Mouse (Mus musculus) embryonic facial prominence, embryonic 13.5 days (tissue): ENCODE measurements around the gene Gpc6. TPM values are rescaled to one million over a fixed set of nuclear protein-coding genes. Genes with fewer than 3 reads are reported as not detected.

Source experiments
- ATAC-seq: fragments of 200-750 bp; cut with Nextera tagmentation; 2 replicates; pipeline ENCODE4 v1.8.0; 2017; ENCODE audit warnings: low read depth; ENCODE audit not compliant: insufficient number of reproducible peaks, insufficient read depth, low FRiP score, low TSS enrichment
- H3K27ac ChIP-seq: fragments of 300-500 bp; sonication (generic); 2 replicates; pipeline ENCODE4 v1.5.1; 2015; ENCODE audit warnings: moderate library complexity, mild to moderate bottlenecking, inconsistent platforms
- H3K27me3 ChIP-seq: fragments of 300-500 bp; sonication (generic); 2 replicates; pipeline ENCODE4 v1.6.1; 2015; ENCODE audit warnings: mild to moderate bottlenecking, inconsistent platforms
- H3K36me3 ChIP-seq: fragments of 300-500 bp; sonication (generic); 2 replicates; pipeline ENCODE4 v1.6.1; 2015; ENCODE audit warnings: mild to moderate bottlenecking, inconsistent platforms
- H3K4me1 ChIP-seq: fragments of 300-500 bp; sonication (generic); 2 replicates; pipeline ENCODE4 v1.6.1; 2015; ENCODE audit warnings: inconsistent platforms
- H3K4me2 ChIP-seq: fragments of 300-500 bp; sonication (generic); 2 replicates; pipeline ENCODE4 v1.6.1; 2015; ENCODE audit warnings: moderate library complexity, mild to moderate bottlenecking, inconsistent platforms
- H3K4me3 ChIP-seq: fragments of 300-500 bp; sonication (generic); 2 replicates; pipeline ENCODE4 v1.5.1; 2015; ENCODE audit warnings: mild to moderate bottlenecking, inconsistent platforms
- H3K9ac ChIP-seq: fragments of 300-500 bp; sonication (generic); 2 replicates; pipeline ENCODE4 v1.6.1; 2015; ENCODE audit warnings: mild to moderate bottlenecking, inconsistent platforms
- H3K9me3 ChIP-seq: fragments of 300-500 bp; sonication (generic); 2 replicates; pipeline ENCODE4 v1.6.1; 2016; ENCODE audit warnings: inconsistent platforms
- WGBS: fragments of 180-500 bp; shearing (Covaris S2); methylation state at CpG from one replicate; pipeline ENCODE4 v1.1.7; 2015; ENCODE audit warnings: mixed read lengths; 5-methylcytosine and 5-hydroxymethylcytosine counted together
- polyA plus RNA-seq: library from polyadenylated mRNA; unstranded; fragments of >200 nt; fragmentation: Nextera tagmentation; extraction: Ambion mirVana; gene quantifications from 2 replicates; pipeline ENCODE4 v1.2.1, GENCODE M21; 2015

Gene Gpc6
- polyA plus RNA-seq, 1 experiment from 2014 or later = 57.7 TPM

DNA sequence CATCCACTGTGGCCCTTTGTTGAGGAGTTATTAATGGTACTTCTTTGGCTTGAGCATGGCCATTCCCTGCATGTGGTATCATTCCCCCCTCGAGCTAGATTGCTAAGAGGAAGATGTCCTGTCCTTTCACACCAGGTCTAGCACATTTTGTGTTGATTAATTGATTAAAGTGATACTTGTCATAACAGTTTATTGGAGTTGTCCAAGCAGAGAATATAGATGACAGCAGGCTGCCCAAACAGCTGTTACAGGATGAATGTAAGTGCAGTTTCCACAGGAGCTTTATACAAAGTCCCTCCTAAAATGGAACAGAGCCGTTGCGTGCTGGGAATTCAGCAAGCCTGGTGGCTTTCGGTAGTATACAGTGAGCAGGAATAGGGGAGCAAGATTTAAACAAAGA is 574.2 kb downstream of the Gpc6 start:
- ATAC-seq = no peak

DNA sequence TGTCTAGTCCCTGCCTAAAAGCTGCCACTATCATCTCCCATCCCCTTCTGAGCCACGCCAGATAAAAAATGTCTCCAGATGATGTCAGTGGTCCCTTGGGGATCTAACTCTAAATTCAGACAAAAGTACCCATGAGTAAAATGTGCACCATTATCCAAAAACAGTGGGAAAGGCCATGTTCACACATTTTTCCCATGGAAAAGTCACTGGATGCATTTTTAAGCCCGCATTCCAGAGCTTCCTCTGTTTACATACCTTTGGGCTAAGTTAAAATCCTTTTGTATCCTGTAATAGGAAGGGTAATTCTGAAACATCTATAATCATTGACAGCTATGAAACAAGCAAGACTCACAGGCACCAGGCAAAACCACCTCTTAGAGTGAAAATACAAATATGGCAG is 589.7 kb downstream of the Gpc6 start:
- H3K9me3 ChIP-seq = no peaks in the 10 kb centered on the region
- no peaks in the 10 kb centered on the region for H3K27me3 ChIP-seq
- 48% methylated on average over 2 of the region's 2 CpGs for WGBS
- no peak for ATAC-seq
- no peak overlapping the region for H3K4me2 ChIP-seq
- H3K27ac ChIP-seq = no peak overlapping the region
- H3K4me1 ChIP-seq = peaks cover 8% of the 10 kb centered on the region
- no peak overlapping the region for H3K4me3 ChIP-seq
- no peaks in the 10 kb centered on the region for H3K36me3 ChIP-seq
- no peak overlapping the region for H3K9ac ChIP-seq

More for the DNA sequence above, 574.2 kb downstream of the Gpc6 start:
- Histone ChIP-seq H3K4me2 (no peak overlapping the region), H3K27me3 (no peaks in the 10 kb centered on the region), H3K4me3 (no peak overlapping the region), H3K27ac (no peak overlapping the region), H3K4me1 (peaks cover 9% of the 10 kb centered on the region; the same call in 1 of the 2 replicates), H3K9me3 (no peaks in the 10 kb centered on the region), H3K9ac (no peak overlapping the region), H3K36me3 (no peaks in the 10 kb centered on the region)
- 91% methylated on average over 4 of the region's 4 CpGs for WGBS

DNA sequence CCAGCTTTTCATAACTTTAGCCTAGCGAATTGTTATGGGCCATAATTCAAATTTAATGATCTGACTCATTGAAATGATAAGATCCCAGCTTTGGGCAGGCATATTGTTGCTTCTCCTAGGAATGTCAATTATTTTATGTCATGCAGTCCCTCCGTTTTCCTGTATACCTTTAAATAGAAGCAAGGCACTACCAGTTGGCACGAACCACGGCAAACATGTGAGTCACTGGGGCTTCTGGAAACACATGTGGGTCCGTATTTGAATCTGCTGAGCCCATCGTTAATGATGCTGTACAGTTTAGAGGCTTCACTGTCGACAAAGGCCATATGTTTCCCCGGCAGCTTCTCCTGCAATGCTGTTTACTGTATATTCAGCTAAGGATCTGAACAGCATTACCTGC is 594.5 kb downstream of the Gpc6 start:
- Histone ChIP-seq H3K9me3 (no peaks in the 10 kb centered on the region), H3K27me3 (no peaks in the 10 kb centered on the region), H3K36me3 (no peaks in the 10 kb centered on the region), H3K4me2 (no peak overlapping the region), H3K4me1 (peaks cover 17% of the 10 kb centered on the region), H3K27ac (no peak overlapping the region), H3K4me3 (no peak overlapping the region), H3K9ac (no peak overlapping the region)
- WGBS = 56% methylated on average over 8 of the region's 8 CpGs
- no peak for ATAC-seq

DNA sequence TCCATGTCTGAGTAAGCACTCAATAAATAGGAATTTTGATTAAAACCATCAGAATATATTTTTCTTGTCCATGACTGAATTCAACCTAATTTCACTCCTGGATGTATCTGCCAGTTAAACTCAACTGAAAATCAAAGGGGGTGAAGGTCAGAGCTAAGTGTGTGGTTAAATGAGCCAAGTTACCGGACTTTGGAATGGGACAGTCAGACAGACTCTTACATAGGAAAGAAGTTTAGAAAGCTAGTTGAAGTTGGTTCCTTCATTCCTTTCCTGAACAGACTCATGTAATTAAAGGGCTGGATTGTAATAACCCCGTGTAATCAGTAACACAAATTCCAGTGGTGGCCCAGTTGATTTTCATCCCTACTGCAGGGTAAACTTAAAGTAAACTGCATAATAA is 595.6 kb downstream of the Gpc6 start:
- Histone ChIP-seq H3K9me3 (no peaks in the 10 kb centered on the region), H3K27me3 (no peaks in the 10 kb centered on the region), H3K36me3 (no peaks in the 10 kb centered on the region), H3K27ac (no peak overlapping the region), H3K4me2 (no peak overlapping the region), H3K9ac (no peak overlapping the region), H3K4me3 (no peak overlapping the region), H3K4me1 (peaks cover 14% of the 10 kb centered on the region)
- no peak for ATAC-seq
- 52% methylated on average over 2 of the region's 2 CpGs for WGBS

DNA sequence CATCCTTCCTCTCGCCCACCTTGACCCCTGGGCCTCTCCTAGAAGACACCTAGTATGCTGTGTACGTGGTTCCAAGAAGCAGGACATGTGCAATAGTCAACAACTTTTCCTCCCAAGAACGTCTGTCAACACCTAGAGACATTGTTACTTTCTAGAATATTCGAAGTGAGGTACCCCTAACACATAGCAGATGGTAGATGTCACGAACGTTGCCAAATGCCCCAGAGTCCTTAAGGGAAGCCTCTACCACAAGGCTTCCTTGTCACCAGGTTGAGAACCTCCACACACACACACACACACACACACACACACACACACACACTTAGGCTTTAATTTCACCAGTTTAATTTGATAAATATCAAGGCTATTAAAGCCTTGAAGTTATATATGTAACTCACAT is 600.0 kb downstream of the Gpc6 start:
- Histone ChIP-seq H3K27ac (no peak overlapping the region), H3K27me3 (no peaks in the 10 kb centered on the region), H3K4me1 (peaks cover 7% of the 10 kb centered on the region), H3K9me3 (no peaks in the 10 kb centered on the region), H3K36me3 (no peaks in the 10 kb centered on the region), H3K4me2 (no peak overlapping the region), H3K4me3 (no peak overlapping the region), H3K9ac (no peak overlapping the region)
- ATAC-seq = no peak
- WGBS = 70% methylated on average over 6 of the region's 6 CpGs

DNA sequence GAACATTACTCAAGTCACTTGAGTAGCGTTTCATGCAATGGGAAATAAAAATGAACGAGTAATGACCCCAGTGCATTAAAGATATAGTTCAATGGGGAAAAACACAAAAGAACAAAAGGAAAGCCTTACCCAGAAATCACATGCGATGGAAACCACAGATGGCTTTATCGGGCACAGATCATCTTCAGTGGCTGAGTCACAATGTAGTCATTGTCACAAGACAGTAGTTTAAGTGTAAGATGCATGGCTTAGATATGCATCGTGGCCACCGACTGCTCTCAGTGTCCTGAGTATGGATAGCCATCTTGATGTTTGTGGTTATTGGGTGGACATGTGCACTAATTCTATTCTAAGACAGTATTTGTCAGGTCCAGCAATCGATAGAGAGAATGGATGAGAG is 601.9 kb downstream of the Gpc6 start:
- Histone ChIP-seq H3K36me3 (no peaks in the 10 kb centered on the region), H3K4me2 (no peak overlapping the region), H3K9me3 (no peaks in the 10 kb centered on the region), H3K27me3 (no peaks in the 10 kb centered on the region), H3K9ac (no peak overlapping the region), H3K27ac (no peak overlapping the region), H3K4me3 (no peak overlapping the region), H3K4me1 (no peaks in the 10 kb centered on the region)
- WGBS = 91% methylated on average over 7 of the region's 7 CpGs
- ATAC-seq = no peak

DNA sequence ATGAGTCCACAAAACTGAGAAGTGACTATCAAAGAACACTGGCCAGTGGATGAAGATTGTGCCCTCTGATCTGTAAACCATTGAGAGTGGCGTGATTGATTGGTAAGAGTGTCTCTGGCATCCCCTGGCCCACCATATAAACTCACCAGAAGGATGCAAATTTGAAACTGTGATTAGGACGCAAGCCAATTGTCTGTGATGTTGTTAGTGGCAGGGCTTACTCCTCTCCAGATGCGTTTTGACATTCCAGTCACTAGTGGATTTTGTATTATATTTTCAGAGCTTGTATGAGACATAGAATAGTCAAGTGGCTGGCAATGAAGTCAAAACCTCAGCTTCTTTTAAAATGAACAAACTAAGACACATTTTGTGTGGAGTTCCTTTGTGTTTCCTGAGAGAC is 604.3 kb downstream of the Gpc6 start:
- Histone ChIP-seq H3K4me1 (no peaks in the 10 kb centered on the region), H3K9me3 (no peaks in the 10 kb centered on the region), H3K4me3 (no peak overlapping the region), H3K9ac (no peak overlapping the region), H3K27ac (no peak overlapping the region), H3K36me3 (no peaks in the 10 kb centered on the region), H3K27me3 (no peaks in the 10 kb centered on the region), H3K4me2 (no peak overlapping the region)
- ATAC-seq = no peak
- WGBS = 86% methylated on average over 3 of the region's 3 CpGs

DNA sequence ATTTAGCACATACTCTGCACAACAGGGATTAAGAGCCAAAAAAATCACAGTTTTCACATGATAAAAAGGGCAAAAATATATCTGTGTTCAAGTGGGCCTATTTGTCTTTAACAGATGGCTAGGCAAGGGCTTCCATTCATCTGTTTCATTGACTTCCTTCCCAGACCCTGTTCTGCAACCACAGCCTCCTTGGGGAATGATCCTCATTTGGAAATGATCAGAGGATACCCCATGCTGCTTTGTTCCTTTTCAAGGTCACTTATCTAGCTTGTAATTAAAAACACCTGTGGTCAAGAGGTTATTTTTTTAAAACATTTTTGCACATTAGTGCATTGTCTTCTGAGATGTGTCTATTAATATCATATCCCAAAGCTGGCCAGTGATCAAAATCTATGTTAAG is 627.7 kb downstream of the Gpc6 start:
- Histone ChIP-seq H3K27me3 (no peaks in the 10 kb centered on the region), H3K4me3 (no peak overlapping the region), H3K9ac (no peak overlapping the region), H3K4me1 (no peaks in the 10 kb centered on the region), H3K36me3 (no peaks in the 10 kb centered on the region), H3K9me3 (no peaks in the 10 kb centered on the region), H3K27ac (no peak overlapping the region), H3K4me2 (no peak overlapping the region)
- ATAC-seq = no peak

DNA sequence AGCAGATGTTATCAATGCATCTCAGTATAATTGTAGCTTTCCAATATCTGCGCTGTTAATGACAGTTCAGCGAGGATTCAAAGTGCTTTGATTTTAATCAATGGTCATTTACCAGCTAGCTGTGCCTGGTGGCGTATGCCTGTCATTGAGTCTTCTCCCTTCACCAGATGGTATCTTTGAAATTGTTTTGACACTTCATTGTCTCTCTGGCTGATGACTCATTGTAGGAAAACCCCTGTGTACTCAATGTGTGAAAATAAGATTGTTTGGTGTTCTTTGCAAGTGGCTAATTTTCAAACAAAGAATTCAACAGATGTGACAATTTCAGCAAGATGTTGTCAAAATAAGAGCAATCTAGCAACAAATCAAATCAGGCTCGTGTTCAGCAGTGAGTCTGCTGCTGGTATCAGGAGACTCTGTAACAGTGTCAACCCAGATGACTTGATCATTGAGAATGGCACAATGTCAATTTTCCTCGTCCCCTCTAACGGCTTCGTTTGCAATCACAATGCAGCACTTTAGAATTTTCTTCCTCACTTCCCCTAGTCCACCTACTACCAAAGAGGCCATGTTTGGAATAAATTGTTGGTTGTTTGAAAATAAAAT is 631.7 kb downstream of the Gpc6 start:
- no peaks in the 10 kb centered on the region for H3K27me3 ChIP-seq
- no peak overlapping the region for H3K4me3 ChIP-seq
- WGBS = 76% methylated on average over 7 of the region's 7 CpGs
- H3K9me3 ChIP-seq = no peaks in the 10 kb centered on the region
- no peak overlapping the region for H3K9ac ChIP-seq
- no peaks in the 10 kb centered on the region for H3K4me1 ChIP-seq
- ATAC-seq = no peak
- no peaks in the 10 kb centered on the region for H3K36me3 ChIP-seq
- H3K27ac ChIP-seq = no peak overlapping the region
- no peak overlapping the region for H3K4me2 ChIP-seq

DNA sequence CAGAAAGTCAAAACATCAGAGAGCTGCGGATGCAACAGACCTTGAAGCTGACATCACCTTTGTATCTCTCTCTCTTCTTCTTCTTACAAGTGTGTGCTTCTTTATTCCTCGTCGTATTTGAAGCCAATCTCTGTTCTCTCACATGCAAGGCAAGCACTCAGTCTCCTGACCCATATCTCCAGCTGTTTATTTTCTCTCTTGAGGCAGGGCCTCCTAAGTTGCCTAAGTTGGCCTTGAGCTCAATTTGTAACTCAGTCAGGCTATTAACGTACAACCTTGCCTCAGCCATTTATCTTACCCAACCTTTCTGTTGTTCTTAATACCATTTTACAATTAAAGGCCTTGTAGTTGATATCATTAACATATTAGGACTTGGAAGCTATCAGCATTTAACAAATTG is 637.0 kb downstream of the Gpc6 start:
- H3K4me2 ChIP-seq = no peak overlapping the region
- H3K9ac ChIP-seq = no peak overlapping the region
- no peaks in the 10 kb centered on the region for H3K36me3 ChIP-seq
- no peak for ATAC-seq
- H3K4me1 ChIP-seq = no peaks in the 10 kb centered on the region
- WGBS = 86% methylated on average over 4 of the region's 4 CpGs
- H3K9me3 ChIP-seq = no peaks in the 10 kb centered on the region
- H3K4me3 ChIP-seq = no peak overlapping the region
- H3K27ac ChIP-seq = no peak overlapping the region
- no peaks in the 10 kb centered on the region for H3K27me3 ChIP-seq

DNA sequence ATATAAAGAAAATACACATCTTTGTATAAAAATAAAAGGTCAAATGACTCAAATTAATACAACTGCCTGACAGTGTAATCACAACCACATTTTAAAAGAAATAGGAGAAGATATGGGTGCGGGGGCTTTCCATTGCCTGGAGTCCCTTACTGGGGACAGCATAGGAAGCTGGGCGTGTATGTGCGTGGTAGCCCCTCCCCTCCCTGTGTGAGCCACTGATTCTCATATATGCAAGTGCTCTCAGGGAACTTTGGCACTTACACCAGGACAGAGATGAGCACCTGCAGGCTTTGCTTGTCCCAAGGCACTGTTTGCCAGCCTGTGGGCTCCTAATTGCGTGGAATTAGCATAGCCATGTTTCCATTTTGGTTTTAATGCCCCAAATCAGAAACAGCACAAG is 644.2 kb downstream of the Gpc6 start:
- no peak overlapping the region for H3K4me2 ChIP-seq
- WGBS = 31% methylated on average over 4 of the region's 4 CpGs
- H3K36me3 ChIP-seq = no peaks in the 10 kb centered on the region
- no peak overlapping the region for H3K9ac ChIP-seq
- no peaks in the 10 kb centered on the region for H3K27me3 ChIP-seq
- no peak overlapping the region for H3K27ac ChIP-seq
- no peaks in the 10 kb centered on the region for H3K9me3 ChIP-seq
- H3K4me1 ChIP-seq = peaks cover 33% of the 10 kb centered on the region
- no peak for ATAC-seq
- H3K4me3 ChIP-seq = no peak overlapping the region

DNA sequence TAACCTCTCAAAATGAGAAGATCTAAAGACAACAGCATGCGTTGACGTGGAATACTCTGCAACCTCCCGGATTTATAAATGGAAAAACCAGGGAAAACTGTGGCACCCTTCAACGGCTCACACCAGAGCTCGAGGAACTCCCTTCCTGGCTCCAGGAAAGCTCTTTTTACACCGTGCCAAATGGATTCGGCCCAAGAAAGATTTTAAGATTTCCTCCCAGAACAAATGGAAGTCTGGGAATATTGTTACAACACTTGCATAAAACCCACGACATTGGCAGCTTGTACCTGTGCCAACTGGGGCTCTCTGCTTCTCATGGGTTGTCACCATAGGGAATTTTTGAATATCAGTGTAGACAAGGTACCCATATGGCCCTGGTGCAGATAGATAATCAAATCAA is 647.1 kb downstream of the Gpc6 start:
- Histone ChIP-seq H3K27me3 (no peaks in the 10 kb centered on the region), H3K9ac (no peak overlapping the region), H3K9me3 (no peaks in the 10 kb centered on the region), H3K27ac (no peak overlapping the region), H3K4me2 (peak overlapping the region; percentile 24), H3K36me3 (no peaks in the 10 kb centered on the region), H3K4me1 (peaks cover 37% of the 10 kb centered on the region), H3K4me3 (no peak overlapping the region)
- ATAC-seq = no peak
- WGBS = 39% methylated on average over 8 of the region's 8 CpGs

DNA sequence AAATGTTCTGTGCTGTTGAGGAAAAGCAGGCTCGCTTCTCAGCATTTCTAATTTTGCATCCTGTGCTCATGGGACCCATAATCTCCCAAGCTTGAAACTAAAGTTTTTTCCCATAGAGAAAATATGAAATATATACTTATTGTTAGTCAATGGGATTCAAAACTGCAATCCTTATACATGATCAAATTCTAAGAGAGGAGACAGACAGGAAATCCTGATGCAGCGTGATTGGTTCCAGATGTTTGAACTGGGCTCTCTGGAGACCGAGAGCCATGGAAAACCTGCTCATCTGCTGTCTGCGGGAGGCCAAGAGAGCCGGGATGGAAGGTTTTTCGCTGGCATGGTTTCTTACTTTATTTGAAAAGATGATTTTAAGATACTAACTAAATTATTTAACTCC is 649.1 kb downstream of the Gpc6 start:
- WGBS = 37% methylated on average over 6 of the region's 6 CpGs
- H3K9ac ChIP-seq = no peak overlapping the region
- ATAC-seq = no peak
- no peak overlapping the region for H3K4me3 ChIP-seq
- no peak overlapping the region for H3K4me2 ChIP-seq
- no peaks in the 10 kb centered on the region for H3K27me3 ChIP-seq
- no peaks in the 10 kb centered on the region for H3K9me3 ChIP-seq
- no peaks in the 10 kb centered on the region for H3K36me3 ChIP-seq
- H3K4me1 ChIP-seq = peaks cover 36% of the 10 kb centered on the region
- no peak overlapping the region; the same call in 1 of the 2 replicates for H3K27ac ChIP-seq
